Mouse (Mus musculus) megakaryocyte, embryonic 14.5 days (primary cell): ENCODE measurements around the gene Mrpl48.

Source experiments
- FLI1 ChIP-seq: IDR thresholded peaks from 2 replicates; pipeline ENCODE4 v1.6.1; 2012; ENCODE audit warnings: low read length, inconsistent platforms, mixed read lengths
- GATA1 ChIP-seq: IDR thresholded peaks from 3 replicates; pipeline ENCODE4 v1.6.1; 2012; ENCODE audit warnings: mixed read lengths, low read length, inconsistent platforms, borderline replicate concordance

- TF ChIP-seq GATA1 (no peak), FLI1 (no peak)
Measured at GRCm38 (mm10) chr7:100590845-100591521, 17.1 kb downstream of the Mrpl48 start.
